Mouse (Mus musculus) CH12.LX (cell line): ENCODE results near the gene Adprhl2. TPM values are rescaled to one million over a fixed set of nuclear protein-coding genes. Genes with fewer than 3 reads are reported as not detected.

Source experiments
- DNase-seq: peaks from one replicate; pipeline ENCODE4 v3.0.0-alpha.2; 2013; ENCODE audit errors: extremely low read depth
- H3K27ac ChIP-seq: 2 replicates; pipeline ENCODE4 v1.5.1; 2012; ENCODE audit warnings: low read depth, mild to moderate bottlenecking, control low read depth, moderate library complexity; ENCODE audit not compliant: insufficient read depth
- H3K27me3 ChIP-seq: replicated peaks from 2 replicates; pipeline ENCODE3; 2012; ENCODE audit warnings: inconsistent platforms
- H3K36me3 ChIP-seq, 2 experiments: replicated peaks in 1 of 2; 2 replicates each; pipeline versions ENCODE3 to v1.6.1; 2012; ENCODE audit warnings: inconsistent platforms in 1 of 2, low read length in 1 of 2, mild to moderate bottlenecking in 1 of 2, mixed read lengths in 1 of 2, moderate library complexity in 1 of 2; ENCODE audit not compliant: control insufficient read depth in 1 of 2, insufficient read depth in 1 of 2
- H3K4me1 ChIP-seq, 2 experiments: 2 replicates each; pipeline ENCODE4 v1.6.1; 2012; ENCODE audit warnings: inconsistent platforms in 1 of 2, moderate library complexity in 1 of 2; ENCODE audit not compliant: insufficient read depth in 2 of 2, control insufficient read depth in 1 of 2
- H3K4me2 ChIP-seq: 2 replicates; pipeline ENCODE4 v1.6.1; 2012; ENCODE audit warnings: low read depth, mild to moderate bottlenecking, control low read depth; ENCODE audit not compliant: poor library complexity, insufficient read depth, severe bottlenecking
- H3K4me3 ChIP-seq, 3 experiments: fragments of 150-350 bp in 1 of 3; sonication (generic) in 1 of 3; replicated peaks in 1 of 3; 2 replicates each; pipeline versions ENCODE3 to v1.5.1; 2011 to 2012; ENCODE audit warnings: low read depth in 2 of 3, low read length in 2 of 3, mild to moderate bottlenecking in 2 of 3, moderate library complexity in 2 of 3, control low read depth in 1 of 3, improper control_type of control experiment in 1 of 3, inconsistent platforms in 1 of 3, mixed read lengths in 1 of 3; ENCODE audit not compliant: poor library complexity in 1 of 3
- H3K79me2 ChIP-seq: replicated peaks from 2 replicates; pipeline ENCODE4 v1.6.1; 2012; ENCODE audit warnings: mild to moderate bottlenecking, moderate library complexity; ENCODE audit not compliant: control insufficient read depth, poor library complexity, insufficient read depth, severe bottlenecking; ENCODE audit errors: extremely low read depth
- H3K9ac ChIP-seq: 2 replicates; pipeline ENCODE4 v1.6.1; 2012; ENCODE audit warnings: low read depth, mild to moderate bottlenecking, control low read depth, moderate library complexity; ENCODE audit not compliant: insufficient read depth
- H3K9me3 ChIP-seq: replicated peaks from 2 replicates; pipeline ENCODE3; 2012; ENCODE audit warnings: low read length, inconsistent platforms, mixed read lengths
- BHLHE40 ChIP-seq: IDR thresholded peaks from 2 replicates; pipeline ENCODE4 v1.6.1; 2011; ENCODE audit warnings: mild to moderate bottlenecking, low read depth, low read length, improper control_type of control experiment
- CHD2 ChIP-seq: IDR thresholded peaks from 2 replicates; pipeline ENCODE4 v1.6.1; 2011; ENCODE audit warnings: low read length, improper control_type of control experiment
- E2F4 ChIP-seq: IDR thresholded peaks from 2 replicates; pipeline ENCODE4 v1.6.1; 2011; ENCODE audit warnings: low read depth, low read length, improper control_type of control experiment; ENCODE audit not compliant: insufficient replicate concordance
- ELF1 ChIP-seq: IDR thresholded peaks from 2 replicates; pipeline ENCODE4 v1.6.1; 2014; ENCODE audit warnings: low read depth, mild to moderate bottlenecking, inconsistent platforms, low read length, improper control_type of control experiment
- EP300 ChIP-seq: IDR thresholded peaks from 2 replicates; pipeline ENCODE4 v1.6.1; 2011; ENCODE audit warnings: low read length, improper control_type of control experiment
- ETS1 ChIP-seq: conservative IDR thresholded peaks from 2 replicates; pipeline ENCODE4 v1.6.1; 2012; ENCODE audit warnings: low read depth, mild to moderate bottlenecking, inconsistent platforms, low read length, improper control_type of control experiment, moderate library complexity
- GABPA ChIP-seq: IDR thresholded peaks from 2 replicates; pipeline ENCODE4 v1.6.1; 2012; ENCODE audit warnings: low read depth, low read length, improper control_type of control experiment, inconsistent platforms; ENCODE audit not compliant: insufficient replicate concordance
- IRF4 ChIP-seq: IDR thresholded peaks from 2 replicates; pipeline ENCODE4 v1.6.1; 2014; ENCODE audit warnings: low read depth, mild to moderate bottlenecking, inconsistent platforms, low read length, improper control_type of control experiment
- JUN ChIP-seq: IDR thresholded peaks from 2 replicates; pipeline ENCODE4 v1.6.1; 2011; ENCODE audit warnings: low read depth, mild to moderate bottlenecking, low read length, improper control_type of control experiment, moderate library complexity; ENCODE audit not compliant: insufficient read depth
- JUND ChIP-seq: conservative IDR thresholded peaks from 2 replicates; pipeline ENCODE4 v1.6.1; 2011; ENCODE audit warnings: low read depth, low read length, improper control_type of control experiment
- KAT2A ChIP-seq: IDR thresholded peaks from 2 replicates; pipeline ENCODE4 v1.6.1; 2012; ENCODE audit warnings: low read length, improper control_type of control experiment, inconsistent platforms; ENCODE audit not compliant: insufficient replicate concordance
- MAFK ChIP-seq: IDR thresholded peaks from 2 replicates; pipeline ENCODE4 v1.6.1; 2011; ENCODE audit warnings: low read length, improper control_type of control experiment; ENCODE audit not compliant: insufficient replicate concordance
- MAX ChIP-seq: IDR thresholded peaks from 2 replicates; pipeline ENCODE4 v1.6.1; 2011; ENCODE audit warnings: low read length, improper control_type of control experiment
- MAZ ChIP-seq: IDR thresholded peaks from 2 replicates; pipeline ENCODE4 v1.6.1; 2012; ENCODE audit warnings: low read depth, mild to moderate bottlenecking, inconsistent platforms, low read length, improper control_type of control experiment, moderate library complexity
- MXI1 ChIP-seq: IDR thresholded peaks from 2 replicates; pipeline ENCODE4 v1.6.1; 2011; ENCODE audit warnings: mild to moderate bottlenecking, low read depth, low read length, improper control_type of control experiment
- NRF1 ChIP-seq: IDR thresholded peaks from 2 replicates; pipeline ENCODE4 v1.6.1; 2014; ENCODE audit warnings: low read depth, mild to moderate bottlenecking, inconsistent platforms, low read length, improper control_type of control experiment, moderate library complexity
- PAX5 ChIP-seq: IDR thresholded peaks from 2 replicates; pipeline ENCODE4 v1.6.1; 2012; ENCODE audit warnings: low read length, inconsistent platforms, mixed read lengths
- POLR2A ChIP-seq: IDR thresholded peaks from 2 replicates; pipeline ENCODE4 v1.6.1; 2011; ENCODE audit warnings: low read depth, mild to moderate bottlenecking, improper control_type of control experiment, low read length
- POLR2AphosphoS2 ChIP-seq: IDR thresholded peaks from 2 replicates; pipeline ENCODE4 v1.6.1; 2011; ENCODE audit warnings: low read depth, low read length, improper control_type of control experiment
- RAD21 ChIP-seq: IDR thresholded peaks from 2 replicates; pipeline ENCODE4 v1.6.1; 2011; ENCODE audit warnings: low read depth, mild to moderate bottlenecking, low read length, improper control_type of control experiment, moderate library complexity
- TBP ChIP-seq: conservative IDR thresholded peaks from 2 replicates; pipeline ENCODE4 v1.6.1; 2011; ENCODE audit warnings: low read depth, low read length, improper control_type of control experiment
- USF1 ChIP-seq: IDR thresholded peaks from 2 replicates; pipeline ENCODE4 v1.6.1; 2014; ENCODE audit warnings: low read depth, mild to moderate bottlenecking, inconsistent platforms, low read length, improper control_type of control experiment
- ZC3H11A ChIP-seq: IDR thresholded peaks from 2 replicates; pipeline ENCODE4 v1.6.1; 2012; ENCODE audit warnings: low read depth, mild to moderate bottlenecking, inconsistent platforms, low read length, improper control_type of control experiment
- ZKSCAN1 ChIP-seq: IDR thresholded peaks from 2 replicates; pipeline ENCODE4 v1.6.1; 2012; ENCODE audit warnings: low read depth, inconsistent platforms, low read length, improper control_type of control experiment, borderline replicate concordance
- ZMIZ1 ChIP-seq: IDR thresholded peaks from 2 replicates; pipeline ENCODE4 v1.6.1; 2012; ENCODE audit warnings: low read depth, mild to moderate bottlenecking, inconsistent platforms, low read length, improper control_type of control experiment
- ZNF384 ChIP-seq: IDR thresholded peaks from 2 replicates; pipeline ENCODE4 v1.6.1; 2012; ENCODE audit warnings: low read depth, low read length, improper control_type of control experiment, inconsistent platforms
- dilution Hi-C: fragments of 300-500 bp; cut with MboI; formaldehyde crosslinking; loops from 2 replicates; pipeline ENCODE4 v1.14.3; 2020; ENCODE audit warnings: low sequenced_read_pairs; ENCODE audit not compliant: extremely low pct_unique_long_range_greater_than_20kb, extremely low pct_ligation_motif_present
- in situ Hi-C: fragments of 300-500 bp; cut with MboI; formaldehyde crosslinking; loops from 3 replicates; pipeline ENCODE4 v1.14.3; 2019; ENCODE audit warnings: low sequenced_read_pairs, low pct_ligation_motif_present, low pct_unique_long_range_greater_than_20kb, mixed read lengths
- polyA plus RNA-seq: library from polyadenylated mRNA; unstranded; fragments of >175 nt; gene quantifications from 2 replicates; pipeline ENCODE4 v1.2.1, GENCODE M21; 2012; ENCODE audit warnings: low read depth; ENCODE audit not compliant: insufficient read length
- total RNA-seq, 2 experiments: library from RNA; depleted of rRNA; stranded (reverse); fragments of 300-350 nt in 1 of 2; fragments of >200 nt in 1 of 2; gene quantifications; 2 replicates each; pipeline ENCODE4 v1.2.3; 2012 to 2014

The Adprhl2 gene
- total and polyA plus RNA-seq, 3 experiments = 52.0 to 68.5 (median 59.7) TPM

GRCm38 (mm10) chr4:126273753-126274152 lies 47.8 kb downstream of the Adprhl2 start:
- H3K4me2 ChIP-seq = no peak overlapping the region
- dilution Hi-C loops = no loop called here
- H3K27ac ChIP-seq = no peak overlapping the region
- H3K4me1 ChIP-seq = peaks cover 0 to 6% of the 10 kb centered on the region in 2 experiments; a peak in 1 of 4 replicates
- no peak overlapping the region for H3K4me3 ChIP-seq
- no peak for TF ChIP-seq MXI1
- no peak for TF ChIP-seq PAX5
- TF ChIP-seq ZC3H11A = no peak
- TF ChIP-seq TBP = no peak
- TF ChIP-seq IRF4 = no peak
- TF ChIP-seq POLR2A = no peak
- no peak for TF ChIP-seq ZMIZ1
- no peak for TF ChIP-seq RAD21
- no peak for TF ChIP-seq NRF1
- TF ChIP-seq JUND = no peak
- no peak for TF ChIP-seq ETS1
- TF ChIP-seq ZKSCAN1 = no peak
- TF ChIP-seq EP300 = no peak
- no peak for TF ChIP-seq ELF1
- TF ChIP-seq KAT2A = no peak
- H3K27me3 ChIP-seq = no peaks in the 10 kb centered on the region
- in situ Hi-C loops = loop anchor here (5.0 kb wide), 1 partner anchor 34 kb away; no protein-coding TSS in a partner anchor
- H3K9me3 ChIP-seq = no peaks in the 10 kb centered on the region
- no peak for DNase-seq
- peaks cover 30 to 59% of the 10 kb centered on the region in 2 experiments for H3K36me3 ChIP-seq
- H3K79me2 ChIP-seq = no peaks in the 10 kb centered on the region
- H3K9ac ChIP-seq = no peak overlapping the region

- no peak for TF ChIP-seq JUND
- no peak for TF ChIP-seq MAZ
- no peak for TF ChIP-seq POLR2AphosphoS2
- no peak for TF ChIP-seq TBP
- no peak for TF ChIP-seq ETS1
- no peak for TF ChIP-seq MAFK
- no peak for TF ChIP-seq CHD2
- TF ChIP-seq ZNF384 = no peak
- no peak for TF ChIP-seq IRF4
- no peak for TF ChIP-seq GABPA
- no peak for TF ChIP-seq USF1
- TF ChIP-seq BHLHE40 = no peak
- no peak for TF ChIP-seq MAX
- TF ChIP-seq E2F4 = no peak
- TF ChIP-seq ELF1 = no peak
- TF ChIP-seq RAD21 = no peak
- TF ChIP-seq MXI1 = no peak
- TF ChIP-seq JUN = no peak
- TF ChIP-seq, all 38 proteins: peak for 0
- peaks cover 18 to 75% of the 10 kb centered on the region in 2 experiments for H3K36me3 ChIP-seq
- H3K27ac ChIP-seq = no peak overlapping the region
- H3K9me3 ChIP-seq = no peaks in the 10 kb centered on the region
- no peak overlapping the region for H3K4me3 ChIP-seq
- H3K27me3 ChIP-seq = no peaks in the 10 kb centered on the region
- dilution Hi-C loops (no loop called here), in situ Hi-C loops (no loop called here)
- no peak for DNase-seq
- H3K9ac ChIP-seq = no peak overlapping the region
- H3K4me1 ChIP-seq = no peaks in the 10 kb centered on the region
- no peaks in the 10 kb centered on the region; the same call in 1 of the 2 replicates for H3K79me2 ChIP-seq
- H3K4me2 ChIP-seq = no peak overlapping the region
These were observed 52.2 kb downstream of the Adprhl2 start for GRCm38 (mm10) chr4:126269292-126269691.
